Mouse (Mus musculus) c-Kit-positive CD71-positive TER-119-positive erythroid progenitor cells, embryonic 14.5 days (primary cell): ENCODE measurements around the gene Pi4k2a.

Experiments used
- DNase-seq: peaks from one replicate; pipeline ENCODE4 v3.0.0-alpha.2; 2013; ENCODE audit warnings: low spot score

Pi4k2a gene

DNA sequence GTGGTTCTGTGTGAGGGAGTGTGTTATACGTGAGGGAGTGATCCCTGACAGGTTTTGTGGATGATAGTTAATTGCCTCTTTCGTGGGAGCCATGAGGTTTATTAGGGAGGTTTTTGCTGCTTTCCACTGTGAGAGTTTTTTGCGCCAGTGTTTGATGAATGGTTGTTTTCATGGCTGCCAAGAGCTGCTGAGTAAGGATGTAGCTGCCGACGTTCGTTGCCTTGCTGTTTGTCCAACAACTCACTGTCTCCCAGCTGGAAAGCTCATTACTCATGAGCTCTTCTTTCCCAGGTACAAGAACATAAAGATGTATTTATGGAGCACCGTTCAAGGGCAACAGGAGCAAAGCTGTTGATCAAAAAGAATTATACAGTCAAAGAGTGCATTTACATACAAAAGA is 73.9 kb downstream of the Pi4k2a start:
- DNase-seq: no peak

DNA sequence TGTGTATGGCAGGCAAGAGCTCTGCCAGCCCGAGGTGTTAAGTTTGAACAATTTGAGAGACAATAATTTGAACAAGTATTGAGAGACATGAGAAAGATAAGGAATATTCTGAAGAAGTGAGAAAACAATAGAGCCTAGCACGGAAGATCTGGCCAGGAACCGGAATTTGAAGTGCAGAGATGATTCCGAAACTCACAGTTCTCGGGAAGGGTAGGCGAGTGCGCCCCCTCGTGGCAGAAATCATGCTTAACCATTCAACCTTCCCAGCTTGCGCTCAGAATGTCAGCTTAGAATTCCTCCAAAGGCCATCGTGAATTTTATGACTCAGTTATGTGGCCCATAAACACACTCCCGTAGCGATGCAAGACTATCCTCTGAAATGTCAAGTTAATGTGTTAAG is 75.9 kb downstream of the Pi4k2a start:
- peak; percentile 81 for DNase-seq

DNA sequence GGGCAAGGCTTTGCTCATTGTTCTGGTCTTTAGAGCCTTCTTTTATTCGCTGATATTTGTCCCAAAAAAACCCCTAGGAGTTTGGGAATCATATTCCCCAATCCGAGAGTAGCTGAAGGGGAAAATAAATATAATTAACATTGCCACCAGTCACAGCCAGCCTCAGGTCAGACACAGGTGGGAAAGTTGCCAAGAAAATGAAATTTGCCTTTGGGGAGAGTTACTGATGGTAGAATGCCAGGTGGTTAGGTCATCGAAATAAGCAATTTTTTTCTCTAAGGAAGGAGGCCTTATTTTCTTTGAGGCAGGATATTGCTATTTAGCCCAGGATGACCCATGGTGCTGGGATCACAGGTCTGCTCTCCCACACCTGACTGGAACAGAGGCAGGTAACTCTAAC is 76.5 kb downstream of the Pi4k2a start:
- DNase-seq: no peak

DNA sequence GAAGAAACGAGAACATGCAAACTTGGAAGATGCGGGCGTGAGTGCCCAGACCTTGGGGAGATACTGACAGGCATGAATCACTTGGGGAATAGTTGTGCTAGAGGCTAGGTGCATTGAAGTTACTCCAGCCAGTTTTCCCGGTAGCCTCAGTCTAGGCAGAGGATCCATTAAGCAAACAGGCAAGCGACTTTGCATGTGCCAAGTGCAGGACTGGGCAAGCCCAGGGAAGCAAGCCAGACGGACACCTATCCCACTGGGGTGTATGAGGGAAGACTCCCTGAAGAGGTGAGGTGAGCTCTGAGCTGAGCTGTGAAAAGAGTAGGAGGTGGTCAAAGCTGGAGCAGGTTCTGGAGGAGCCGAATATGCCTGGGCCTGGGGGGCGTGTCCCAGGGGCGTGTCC is 77.2 kb downstream of the Pi4k2a start:
- DNase-seq: no peak

DNA sequence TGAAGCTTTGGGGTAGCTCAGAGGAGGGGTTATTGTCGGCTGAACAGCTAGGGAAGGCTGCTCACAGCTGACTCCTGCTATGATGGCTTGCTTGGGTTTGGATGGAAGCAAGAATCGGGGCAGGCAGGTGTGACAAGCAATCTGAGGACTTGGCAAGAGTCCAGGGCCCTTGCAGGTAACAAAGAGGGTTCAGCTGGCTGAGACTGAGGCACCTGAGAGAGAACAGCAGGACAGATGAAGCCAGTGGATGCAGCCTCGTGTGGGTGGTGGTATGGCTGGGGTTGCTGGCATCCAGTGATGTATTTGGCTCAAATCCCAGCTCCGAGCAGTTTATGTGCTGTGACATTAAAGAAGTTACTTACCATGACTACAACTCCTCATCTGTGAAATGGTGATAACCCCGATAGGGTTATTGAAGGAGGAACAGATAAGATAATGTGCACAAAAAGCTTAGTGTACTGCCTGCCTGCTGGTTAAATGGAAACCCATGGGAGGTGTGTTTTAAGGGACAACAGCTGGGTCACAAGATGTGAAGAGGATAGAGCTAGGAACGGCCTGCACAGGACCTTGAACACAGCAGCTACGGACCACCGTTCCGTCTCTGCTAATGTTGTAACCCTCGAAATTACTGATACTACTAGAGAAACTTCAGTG is 79.2 kb downstream of the Pi4k2a start:
- peak; percentile 67 for DNase-seq

DNA sequence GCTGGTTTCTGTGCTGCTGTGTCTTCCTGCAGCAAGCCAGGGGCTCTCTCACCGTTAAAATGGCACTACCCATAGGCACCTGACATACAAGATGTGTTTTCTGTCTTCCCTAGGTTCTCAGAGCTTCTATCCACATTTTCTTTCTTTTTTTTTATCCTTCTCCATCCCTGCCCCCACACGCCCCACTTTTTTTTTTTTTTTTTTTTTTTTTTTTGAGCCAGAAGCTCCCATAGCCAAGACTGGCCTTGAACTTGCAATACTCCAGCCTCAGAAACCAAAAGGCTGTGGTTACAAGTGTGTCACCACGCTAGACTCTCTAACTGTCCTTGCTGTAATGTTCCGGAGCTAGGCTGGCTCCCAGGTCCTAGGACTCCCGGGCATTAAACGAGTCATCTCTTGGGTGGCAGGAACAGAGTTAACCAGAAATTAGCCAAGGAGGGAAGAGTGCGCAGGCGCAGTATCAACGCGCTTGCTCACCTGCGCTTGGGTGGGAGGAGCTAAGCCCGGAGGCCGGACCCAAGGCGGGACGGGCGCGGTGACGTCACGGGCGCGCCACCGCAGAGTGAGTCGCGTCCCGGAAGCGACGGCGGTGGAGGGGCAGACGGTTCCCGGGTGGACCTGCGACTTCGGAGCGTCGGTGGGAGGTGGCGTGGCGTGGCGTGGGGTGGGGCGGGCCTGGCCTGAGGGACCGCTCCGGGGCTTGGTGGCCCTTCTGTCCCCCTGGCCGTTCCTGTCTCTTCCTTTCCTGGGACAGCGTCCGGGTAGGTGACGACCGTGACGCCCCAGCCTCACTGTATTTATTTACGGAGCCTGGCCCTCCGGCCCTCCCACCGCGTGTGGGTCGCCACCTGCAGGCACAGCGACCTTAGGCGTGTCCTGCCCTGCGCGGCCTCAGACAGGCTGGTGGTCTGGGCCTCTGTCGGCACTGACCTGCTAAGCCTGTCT is 80.0 kb downstream of the Pi4k2a start:
- peak; percentile 95 for DNase-seq
